Mouse (Mus musculus): Measurements from ENCODE around the gene Sctr.
"Not testable (repeated sequence)": the region's sequence is repeated elsewhere in the genome, so short reads cannot be mapped to it uniquely, and the experiment has no call there.

Sctr gene

GRCm38 (mm10) chr1:120066625-120067024 lies 59.9 kb downstream of the Sctr start:
- no peak for DNase-seq (ENCODE audit: extremely low read depth, low read depth, low spot score)

GRCm38 (mm10) chr1:120069120-120069519 lies 62.4 kb downstream of the Sctr start:
- no peak for DNase-seq (ENCODE audit: extremely low read depth, low read depth, low spot score)

- DNase-seq (ENCODE audit: extremely low read depth, low read depth, low spot score) = no peak
These were observed 63.5 kb downstream of the Sctr start for GRCm38 (mm10) chr1:120070168-120070567.

GRCm38 (mm10) chr1:120071133-120071532 lies 64.4 kb downstream of the Sctr start:
- DNase-seq (ENCODE audit: extremely low read depth, low read depth, low spot score) = no peak

GRCm38 (mm10) chr1:120072900-120073299 lies 66.2 kb downstream of the Sctr start:
- DNase-seq (ENCODE audit: extremely low read depth, low read depth, low spot score) = no peak

- DNase-seq (ENCODE audit: extremely low read depth, low read depth, low spot score) = no peak
These were observed 67.0 kb downstream of the Sctr start, which contains the start of gene Tmem37 for GRCm38 (mm10) chr1:120073519-120074306. Gene Tmem37 (minus strand): TSS chr1:120074074.

- DNase-seq (ENCODE audit: extremely low read depth, low read depth, low spot score) = no peak
These were observed 67.6 kb downstream of the Sctr start for GRCm38 (mm10) chr1:120074307-120074702.

- no peak for DNase-seq (ENCODE audit: extremely low read depth, low read depth, low spot score)
These were observed 68.2 kb downstream of the Sctr start for GRCm38 (mm10) chr1:120074931-120075330.

GRCm38 (mm10) chr1:120075507-120075906 lies 68.8 kb downstream of the Sctr start:
- no peak for DNase-seq (ENCODE audit: extremely low read depth, low read depth, low spot score)

GRCm38 (mm10) chr1:120077746-120078410 lies 71.2 kb downstream of the Sctr start:
- no peak for DNase-seq (ENCODE audit: extremely low read depth, low read depth, low spot score)

GRCm38 (mm10) chr1:120080632-120081031 lies 73.9 kb downstream of the Sctr start:
- DNase-seq (ENCODE audit: extremely low read depth, low read depth, low spot score) = no peak

- no peak for DNase-seq (ENCODE audit: extremely low read depth, low read depth, low spot score)
These were observed 76.4 kb downstream of the Sctr start for GRCm38 (mm10) chr1:120082957-120083585.

GRCm38 (mm10) chr1:120083921-120084517 lies 77.3 kb downstream of the Sctr start:
- no peak for DNase-seq (ENCODE audit: extremely low read depth, low read depth, low spot score)

- DNase-seq (ENCODE audit: extremely low read depth, low read depth, low spot score) = no peak
These were observed 79.0 kb downstream of the Sctr start for GRCm38 (mm10) chr1:120085696-120086095.

- DNase-seq (ENCODE audit: extremely low read depth, low read depth, low spot score) = no peak
These were observed 80.0 kb downstream of the Sctr start for GRCm38 (mm10) chr1:120086644-120087043.

- DNase-seq (ENCODE audit: extremely low read depth, low read depth, low spot score) = no peak
These were observed 82.5 kb downstream of the Sctr start for GRCm38 (mm10) chr1:120089180-120089579.

GRCm38 (mm10) chr1:120090880-120091570 lies 84.3 kb downstream of the Sctr start:
- DNase-seq (ENCODE audit: extremely low read depth, low read depth, low spot score) = no peak

- not testable (repeated sequence) for DNase-seq (ENCODE audit: extremely low read depth, low read depth, low spot score)
These were observed 86.9 kb downstream of the Sctr start for GRCm38 (mm10) chr1:120093482-120094134.

- DNase-seq (ENCODE audit: extremely low read depth, low read depth, low spot score) = no peak
These were observed 88.2 kb downstream of the Sctr start for GRCm38 (mm10) chr1:120094920-120095319.

GRCm38 (mm10) chr1:120098327-120098726 lies 91.6 kb downstream of the Sctr start:
- DNase-seq (ENCODE audit: extremely low read depth, low read depth, low spot score) = no peak
